Mouse (Mus musculus): ENCODE measurements around the gene Mrpl39. TPM values are rescaled to one million over a fixed set of nuclear protein-coding genes. Genes with fewer than 3 reads are reported as not detected.

The Mrpl39 gene
- total RNA-seq, 2 experiments from 2014 or later, result 13.4 to 19.5 TPM

GRCm38 (mm10) chr16:84703769-84704660 is 31.5 kb downstream of the Mrpl39 start:
- intact Hi-C loops (cut with DNase I), result no loop called here
- DNase-seq, result no peak
- H3K4me3 ChIP-seq, result peak overlapping the region; percentile 87
- peak overlapping the region; percentile 77 for H3K27ac ChIP-seq
- no peak for TF ChIP-seq CTCF (IDR thresholded peaks at IDR 0.05)

DNA sequence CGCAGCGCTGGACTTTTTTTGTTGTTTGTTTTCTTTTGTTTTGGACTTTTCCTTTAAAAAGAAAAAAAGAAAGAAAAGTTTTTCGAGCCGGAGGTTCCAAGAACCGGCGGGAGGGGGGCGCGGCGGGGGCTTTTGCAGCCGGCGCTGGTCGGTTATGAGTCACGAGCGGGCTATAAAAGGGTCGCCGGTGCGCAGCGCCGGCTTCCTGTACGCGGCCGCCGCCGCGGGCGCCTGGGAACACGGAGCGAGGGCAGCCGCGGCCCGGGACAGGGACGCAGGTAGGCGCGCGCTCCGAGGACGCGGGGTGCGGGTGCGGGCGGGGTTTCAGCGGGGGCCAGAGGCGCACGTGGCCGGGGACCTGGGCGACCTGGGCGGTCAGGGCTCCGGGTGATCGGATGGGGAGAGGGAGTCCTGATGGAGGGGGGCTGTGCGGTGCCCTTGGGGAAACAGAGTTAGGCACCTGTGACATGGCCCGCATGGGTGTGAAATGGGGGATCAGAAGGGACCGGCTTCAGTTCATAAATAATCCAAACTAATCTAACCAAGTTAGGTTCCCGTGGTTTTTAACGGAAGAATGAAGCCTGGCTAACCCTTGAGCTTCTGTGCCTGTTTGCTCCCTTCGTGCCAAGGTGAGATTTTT is 32.3 kb downstream of the Mrpl39 start:
- peak overlapping the region; percentile 77 for H3K27ac ChIP-seq
- TF ChIP-seq CTCF (IDR thresholded peaks at IDR 0.05), result no peak
- peak; percentile 73 for DNase-seq
- intact Hi-C loops (cut with DNase I), result no loop called here
- peak overlapping the region; percentile 87 for H3K4me3 ChIP-seq

DNA sequence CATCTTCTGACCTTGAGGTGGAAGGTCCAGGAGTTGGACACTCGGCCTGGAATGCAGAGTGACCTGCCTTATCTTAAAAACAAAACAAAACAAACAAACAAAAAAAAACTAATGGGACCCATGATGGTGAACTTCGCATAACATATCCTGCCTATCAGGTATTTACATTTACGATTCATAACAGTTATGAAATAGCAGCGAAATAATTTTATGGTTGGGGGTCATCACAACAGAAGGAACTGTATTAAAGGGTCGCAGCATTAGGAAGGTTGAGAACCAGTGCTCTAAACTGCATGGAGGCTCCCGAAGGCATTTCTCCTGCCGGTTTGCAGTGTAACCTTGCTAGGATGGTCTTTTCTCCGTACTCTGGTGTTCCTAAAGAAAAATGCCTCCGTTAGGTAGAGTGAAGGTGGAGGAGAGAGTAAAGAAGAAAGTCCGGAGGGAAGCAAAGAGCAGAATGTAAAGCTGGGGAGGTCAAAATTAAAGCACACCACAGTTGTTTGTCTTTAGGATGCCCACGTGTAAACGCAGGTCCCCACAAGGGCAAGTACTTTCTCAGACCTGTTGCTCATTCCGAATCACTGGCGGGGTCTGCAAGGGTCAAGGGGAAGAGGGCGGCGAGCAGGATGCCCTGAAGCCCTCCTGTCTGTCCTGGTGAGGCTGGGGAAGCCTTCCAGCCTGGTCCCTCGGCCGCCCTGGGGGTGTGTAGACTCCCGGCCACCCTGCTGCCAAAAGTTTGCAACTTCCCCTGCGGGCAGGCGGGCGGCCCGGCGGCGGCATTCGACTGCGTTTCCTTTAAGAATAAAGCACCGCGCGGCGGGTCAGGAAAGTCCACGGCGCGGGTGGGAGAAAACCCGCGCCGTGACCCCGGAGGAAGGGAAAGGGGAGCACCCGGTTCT is 33.1 kb downstream of the Mrpl39 start:
- H3K27ac ChIP-seq, result peak overlapping the region; percentile 77
- intact Hi-C loops (cut with DNase I), result no loop called here
- no peak for TF ChIP-seq CTCF (IDR thresholded peaks at IDR 0.05)

DNA sequence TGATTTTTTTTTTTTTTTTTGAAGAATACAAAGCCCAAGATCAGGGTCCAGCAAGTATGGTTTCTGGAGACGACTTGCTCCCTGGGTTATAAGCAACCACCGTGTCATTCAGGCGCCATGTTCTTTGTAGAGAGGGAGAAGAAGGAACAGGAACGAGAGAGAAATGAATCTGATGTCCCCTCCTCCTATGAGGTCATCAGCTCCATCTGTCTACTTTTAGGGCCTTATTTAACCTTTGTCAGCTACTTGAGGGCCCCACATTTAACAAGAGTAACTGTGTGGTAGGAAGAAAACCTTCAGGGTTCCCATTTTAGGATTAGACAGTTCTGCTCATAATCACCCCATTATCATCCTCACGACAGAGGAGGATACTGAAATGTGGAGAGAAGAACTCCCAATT is 34.5 kb downstream of the Mrpl39 start:
- Histone ChIP-seq H3K27ac (no peak overlapping the region), H3K4me3 (no peak overlapping the region)
- intact Hi-C loops (cut with DNase I), result no loop called here
- DNase-seq, result no peak
- no peak for TF ChIP-seq CTCF (IDR thresholded peaks at IDR 0.05)

More for the DNA sequence above, 33.1 kb downstream of the Mrpl39 start:
- peak overlapping the region; percentile 87 for H3K4me3 ChIP-seq
- peak; percentile 64 for DNase-seq

GRCm38 (mm10) chr16:84698708-84699107 is 36.8 kb downstream of the Mrpl39 start:
- Histone ChIP-seq H3K4me3 (no peak overlapping the region), H3K27ac (no peak overlapping the region)
- intact Hi-C loops (cut with DNase I), result no loop called here
- TF ChIP-seq CTCF (IDR thresholded peaks at IDR 0.05), result no peak
- no peak for DNase-seq

- no peak for DNase-seq
- intact Hi-C loops (cut with DNase I), result no loop called here
- TF ChIP-seq CTCF (IDR thresholded peaks at IDR 0.05), result no peak
- Histone ChIP-seq H3K27ac (no peak overlapping the region), H3K4me3 (no peak overlapping the region)
Observed at GRCm38 (mm10) chr16:84696178-84696577, 39.4 kb downstream of the Mrpl39 start.

- DNase-seq, result no peak
- intact Hi-C loops (cut with DNase I), result no loop called here
- Histone ChIP-seq H3K27ac (no peak overlapping the region), H3K4me3 (no peak overlapping the region)
- TF ChIP-seq CTCF (IDR thresholded peaks at IDR 0.05), result no peak
Observed at GRCm38 (mm10) chr16:84681991-84682390, 53.6 kb downstream of the Mrpl39 start.

GRCm38 (mm10) chr16:84680760-84681159 is 54.8 kb downstream of the Mrpl39 start:
- DNase-seq, result no peak
- no peak overlapping the region for H3K4me3 ChIP-seq
- no peak overlapping the region for H3K27ac ChIP-seq
- no peak for TF ChIP-seq CTCF (IDR thresholded peaks at IDR 0.05)
- intact Hi-C loops (cut with DNase I), result no loop called here

GRCm38 (mm10) chr16:84677292-84677691 is 58.2 kb downstream of the Mrpl39 start:
- H3K27ac ChIP-seq, result no peak overlapping the region
- H3K4me3 ChIP-seq, result no peak overlapping the region
- TF ChIP-seq CTCF (IDR thresholded peaks at IDR 0.05), result no peak
- intact Hi-C loops (cut with DNase I), result no loop called here
- no peak for DNase-seq

Small RNAs within 50 kb of the gene (microRNA-seq; reads per million reads assigned to microRNA genes)
- gene Mir155, result 1,935 reads per million, percentile 83 among the genes with 10 or more reads in this experiment

Other genes with a start within 250 kb of the Mrpl39 start
- gene A730009L09Rik, start 220.6 kb downstream of the Mrpl39 start, total RNA-seq (2021), result not detected
- gene Jam2, start 38.4 kb upstream of the Mrpl39 start, total RNA-seq (2021), result 10 to 100 TPM; 13.6 to 24.9 TPM
- 10 to 100 TPM; 23.6 to 34.1 TPM for gene Gabpa, start 99.2 kb upstream of the Mrpl39 start, total RNA-seq (2021)
- gene Atp5j, start 99.9 kb upstream of the Mrpl39 start, total RNA-seq (2021), result 1,000 to 10,000 TPM; 1,011 to 1,386 TPM

Measured in gastrocnemius, adult 2 months (tissue).